Mouse (Mus musculus): ENCODE results near the gene Lrrc74a. TPM values are rescaled to one million over a fixed set of nuclear protein-coding genes. Genes with fewer than 3 reads are reported as not detected.
A peak's percentile ranks its signal among the peaks of the same experiment; 100 is the strongest.

Gene Lrrc74a
- polyA plus RNA-seq, 1 experiment from 2014 or later: not detected

GRCm38 (mm10) chr12:86802899-86803298, 68.7 kb downstream of the Lrrc74a start:
- Histone ChIP-seq H3K9me3 (no peaks in the 10 kb centered on the region), H3K36me3 (replicated peaks) (no peaks in the 10 kb centered on the region), H3K4me1 (peaks cover 91% of the 10 kb centered on the region), H3K4me3 (peak overlapping the region; percentile 44; the same call in 1 of the 2 replicates), H3K27me3 (replicated peaks; ENCODE audit: low read depth, poor library complexity, severe bottlenecking) (peaks cover 12% of the 10 kb centered on the region; the same call in 1 of the 2 replicates), H3K27ac (replicated peaks) (peak overlapping the region; percentile 90)
- 50% methylated on average over 3 of the region's 3 CpGs for WGBS
- DNase-seq (ENCODE audit: low spot score): peak; percentile 17

GRCm38 (mm10) chr12:86803651-86804307, 69.6 kb downstream of the Lrrc74a start:
- Histone ChIP-seq H3K4me3 (no peak overlapping the region), H3K27me3 (replicated peaks; ENCODE audit: low read depth, poor library complexity, severe bottlenecking) (peaks cover 12% of the 10 kb centered on the region; the same call in 1 of the 2 replicates), H3K36me3 (replicated peaks) (no peaks in the 10 kb centered on the region), H3K9me3 (no peaks in the 10 kb centered on the region), H3K27ac (replicated peaks) (peak overlapping the region; percentile 90), H3K4me1 (peaks cover 97% of the 10 kb centered on the region)
- 58% methylated on average over 6 of the region's 6 CpGs for WGBS
- DNase-seq (ENCODE audit: low spot score): peak; percentile 17

- Histone ChIP-seq H3K27ac (replicated peaks) (peak overlapping the region; percentile 90), H3K4me1 (peaks cover 97% of the 10 kb centered on the region), H3K36me3 (replicated peaks) (no peaks in the 10 kb centered on the region), H3K27me3 (replicated peaks; ENCODE audit: low read depth, poor library complexity, severe bottlenecking) (peaks cover 12% of the 10 kb centered on the region; the same call in 1 of the 2 replicates), H3K4me3 (no peak overlapping the region), H3K9me3 (no peaks in the 10 kb centered on the region)
- 43% methylated on average over 4 of the region's 4 CpGs for WGBS
- peak; percentile 23 for DNase-seq (ENCODE audit: low spot score)
Observed at GRCm38 (mm10) chr12:86804308-86804700, 70.1 kb downstream of the Lrrc74a start.

GRCm38 (mm10) chr12:86804857-86805256, 70.7 kb downstream of the Lrrc74a start:
- peak overlapping the region; percentile 90 for H3K27ac ChIP-seq (replicated peaks)
- peaks cover 12% of the 10 kb centered on the region; the same call in 1 of the 2 replicates for H3K27me3 ChIP-seq (replicated peaks; ENCODE audit: low read depth, poor library complexity, severe bottlenecking)
- no peaks in the 10 kb centered on the region for H3K9me3 ChIP-seq
- no peak overlapping the region for H3K4me3 ChIP-seq
- H3K4me1 ChIP-seq: peaks cover 97% of the 10 kb centered on the region
- 59% methylated on average over 2 of the region's 2 CpGs for WGBS
- DNase-seq (ENCODE audit: low spot score): no peak
- H3K36me3 ChIP-seq (replicated peaks): no peaks in the 10 kb centered on the region

- H3K36me3 ChIP-seq (replicated peaks): no peaks in the 10 kb centered on the region
- DNase-seq (ENCODE audit: low spot score): no peak
- no peak overlapping the region for H3K4me3 ChIP-seq
- H3K27ac ChIP-seq (replicated peaks): peak overlapping the region; percentile 90
- H3K4me1 ChIP-seq: peaks cover 96% of the 10 kb centered on the region
- WGBS: 61% methylated on average over 4 of the region's 4 CpGs
- peaks cover 12% of the 10 kb centered on the region; the same call in 1 of the 2 replicates for H3K27me3 ChIP-seq (replicated peaks; ENCODE audit: low read depth, poor library complexity, severe bottlenecking)
- H3K9me3 ChIP-seq: no peaks in the 10 kb centered on the region
Observed at GRCm38 (mm10) chr12:86805315-86805714, 71.1 kb downstream of the Lrrc74a start.

- Histone ChIP-seq H3K4me1 (peaks cover 96% of the 10 kb centered on the region), H3K27me3 (replicated peaks; ENCODE audit: low read depth, poor library complexity, severe bottlenecking) (peaks cover 12% of the 10 kb centered on the region; the same call in 1 of the 2 replicates), H3K27ac (replicated peaks) (peak overlapping the region; percentile 84), H3K4me3 (peak overlapping the region; percentile 44), H3K9me3 (no peaks in the 10 kb centered on the region), H3K36me3 (replicated peaks) (no peaks in the 10 kb centered on the region)
- 4% methylated on average over 20 of the region's 20 CpGs for WGBS
- peak; percentile 88 for DNase-seq (ENCODE audit: low spot score)
Observed at GRCm38 (mm10) chr12:86806031-86806922, 72.1 kb downstream of the Lrrc74a start.

- DNase-seq (ENCODE audit: low spot score): peak; percentile 76
- peaks cover 96% of the 10 kb centered on the region for H3K4me1 ChIP-seq
- H3K36me3 ChIP-seq (replicated peaks): no peaks in the 10 kb centered on the region
- peak overlapping the region; percentile 84 for H3K27ac ChIP-seq (replicated peaks)
- H3K27me3 ChIP-seq (replicated peaks; ENCODE audit: low read depth, poor library complexity, severe bottlenecking): peaks cover 16% of the 10 kb centered on the region; the same call in 1 of the 2 replicates
- 18% methylated on average over 5 of the region's 5 CpGs for WGBS
- H3K9me3 ChIP-seq: no peaks in the 10 kb centered on the region
- H3K4me3 ChIP-seq: peak overlapping the region; percentile 44
Observed at GRCm38 (mm10) chr12:86806923-86807794, 73.0 kb downstream of the Lrrc74a start.

GRCm38 (mm10) chr12:86807795-86808128, 73.6 kb downstream of the Lrrc74a start:
- peak overlapping the region; percentile 28; the same call in 1 of the 2 replicates for H3K4me3 ChIP-seq
- peaks cover 94% of the 10 kb centered on the region for H3K4me1 ChIP-seq
- peaks cover 16% of the 10 kb centered on the region for H3K27me3 ChIP-seq (replicated peaks; ENCODE audit: low read depth, poor library complexity, severe bottlenecking)
- WGBS: 42% methylated on average over 4 of the region's 4 CpGs
- H3K27ac ChIP-seq (replicated peaks): peak overlapping the region; percentile 84
- no peaks in the 10 kb centered on the region for H3K36me3 ChIP-seq (replicated peaks)
- no peaks in the 10 kb centered on the region for H3K9me3 ChIP-seq
- DNase-seq (ENCODE audit: low spot score): no peak

GRCm38 (mm10) chr12:86808856-86809255, 74.7 kb downstream of the Lrrc74a start:
- 87% methylated on average over 4 of the region's 4 CpGs for WGBS
- Histone ChIP-seq H3K4me1 (peaks cover 84% of the 10 kb centered on the region), H3K9me3 (no peaks in the 10 kb centered on the region), H3K36me3 (replicated peaks) (no peaks in the 10 kb centered on the region), H3K4me3 (no peak overlapping the region), H3K27me3 (replicated peaks; ENCODE audit: low read depth, poor library complexity, severe bottlenecking) (peaks cover 16% of the 10 kb centered on the region), H3K27ac (replicated peaks) (peak overlapping the region; percentile 84)
- peak; percentile 7 for DNase-seq (ENCODE audit: low spot score)

- no peak overlapping the region for H3K4me3 ChIP-seq
- peaks cover 14% of the 10 kb centered on the region for H3K27me3 ChIP-seq (replicated peaks; ENCODE audit: low read depth, poor library complexity, severe bottlenecking)
- DNase-seq (ENCODE audit: low spot score): no peak
- WGBS: 79% methylated on average over 1 of the region's 1 CpGs
- no peaks in the 10 kb centered on the region for H3K9me3 ChIP-seq
- peak overlapping the region; percentile 84 for H3K27ac ChIP-seq (replicated peaks)
- H3K36me3 ChIP-seq (replicated peaks): no peaks in the 10 kb centered on the region
- peaks cover 76% of the 10 kb centered on the region for H3K4me1 ChIP-seq
Observed at GRCm38 (mm10) chr12:86810040-86810439, 75.9 kb downstream of the Lrrc74a start.

GRCm38 (mm10) chr12:86810725-86811444, 76.7 kb downstream of the Lrrc74a start:
- H3K4me1 ChIP-seq: peaks cover 77% of the 10 kb centered on the region
- WGBS: 61% methylated on average over 11 of the region's 11 CpGs

More at GRCm38 (mm10) chr12:86810725-86811444, 76.7 kb downstream of the Lrrc74a start:
- peak overlapping the region; percentile 75 for H3K27ac ChIP-seq (replicated peaks)
- H3K9me3 ChIP-seq: no peaks in the 10 kb centered on the region
- H3K27me3 ChIP-seq (replicated peaks; ENCODE audit: low read depth, poor library complexity, severe bottlenecking): peaks cover 8% of the 10 kb centered on the region; the same call in 1 of the 2 replicates
- H3K36me3 ChIP-seq (replicated peaks): no peaks in the 10 kb centered on the region
- peak; percentile 14 for DNase-seq (ENCODE audit: low spot score)
- H3K4me3 ChIP-seq: no peak overlapping the region

Measured in embryonic facial prominence, embryonic 10.5 days (tissue).